Mouse (Mus musculus): ENCODE data around the gene Stard5. TPM values are rescaled to one million over a fixed set of nuclear protein-coding genes. Genes with fewer than 3 reads are reported as not detected.

Stard5 gene
- polyA plus RNA-seq, 1 experiment from 2014 or later: 11.6 TPM

DNA sequence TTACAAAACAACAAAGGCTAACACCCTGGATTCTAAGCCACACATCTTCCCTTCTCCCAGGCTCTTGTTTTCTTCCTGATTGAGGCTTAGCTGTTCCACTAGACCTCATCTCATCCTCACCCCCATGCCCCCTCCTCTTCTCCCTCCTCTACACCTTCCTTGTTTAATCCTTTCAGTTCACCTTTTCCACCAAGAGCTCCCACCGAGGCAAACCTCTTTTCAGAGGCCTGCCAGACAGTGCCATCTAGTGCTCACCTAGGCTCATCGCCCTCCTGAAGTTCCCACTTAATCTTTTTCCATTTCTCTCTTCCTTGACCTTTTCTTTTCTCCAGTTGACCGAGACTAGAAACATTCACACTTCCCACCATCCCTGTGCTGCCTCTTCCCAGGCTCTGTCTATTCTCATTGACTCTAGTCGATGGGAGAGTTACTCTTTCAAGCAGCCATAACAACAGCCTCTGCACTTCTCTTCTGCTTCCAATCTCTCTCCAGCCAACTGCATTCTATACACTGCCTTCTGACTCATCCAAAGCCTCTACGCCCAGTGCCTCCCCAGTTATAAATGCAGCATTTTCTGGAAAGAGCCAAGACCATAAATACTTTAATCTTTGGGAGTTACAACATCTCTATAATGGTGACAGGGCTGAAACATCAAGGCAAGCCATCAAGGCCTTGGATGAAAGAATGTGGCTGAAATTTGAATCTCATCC is 43.9 kb downstream of the Stard5 start:
- WGBS: 39% methylated on average over 5 of the region's 5 CpGs
- no peak overlapping the region for H3K27ac ChIP-seq
- ATAC-seq (ENCODE audit: low FRiP score): no peak

DNA sequence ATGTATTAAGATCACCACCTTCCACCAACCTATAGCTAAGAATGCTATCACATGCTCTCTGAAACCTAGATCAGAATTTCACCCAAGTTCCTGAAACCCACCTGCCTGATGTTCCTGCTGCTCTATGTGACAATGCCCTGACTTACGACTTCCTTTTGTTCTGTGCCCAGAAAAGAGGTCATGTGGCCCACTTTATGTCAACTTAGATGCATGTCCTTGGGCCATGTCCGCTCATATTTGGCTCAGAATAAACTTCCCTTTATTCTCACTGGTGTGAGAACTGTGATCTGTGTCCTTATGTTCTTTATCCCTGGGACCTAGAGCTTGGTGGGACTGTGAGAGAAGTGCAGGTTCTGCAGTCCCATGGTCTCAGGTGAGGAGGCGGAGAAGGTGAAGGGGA is 45.5 kb downstream of the Stard5 start:
- 86% methylated on average over 3 of the region's 3 CpGs for WGBS
- H3K9me3 ChIP-seq (replicated peaks): 0 out of 2 replicates have a peak, but pooled peaks cover 5% of the 10 kb centered on the region
- H3K36me3 ChIP-seq: no peaks in the 10 kb centered on the region
- H3K9ac ChIP-seq: no peak overlapping the region
- no peaks in the 10 kb centered on the region for H3K27me3 ChIP-seq
- H3K4me2 ChIP-seq (replicated peaks): no peak overlapping the region
- H3K27ac ChIP-seq: no peak overlapping the region
- no peaks in the 10 kb centered on the region for H3K4me1 ChIP-seq
- no peak overlapping the region for H3K4me3 ChIP-seq
- ATAC-seq (ENCODE audit: low FRiP score): no peak

More for the DNA sequence above, 43.9 kb downstream of the Stard5 start:
- Histone ChIP-seq H3K36me3 (no peaks in the 10 kb centered on the region), H3K9ac (no peak overlapping the region), H3K4me3 (no peak overlapping the region), H3K4me2 (replicated peaks) (no peak overlapping the region), H3K4me1 (no peaks in the 10 kb centered on the region), H3K9me3 (replicated peaks) (0 out of 2 replicates have a peak, but pooled peaks cover 5% of the 10 kb centered on the region), H3K27me3 (no peaks in the 10 kb centered on the region)

DNA sequence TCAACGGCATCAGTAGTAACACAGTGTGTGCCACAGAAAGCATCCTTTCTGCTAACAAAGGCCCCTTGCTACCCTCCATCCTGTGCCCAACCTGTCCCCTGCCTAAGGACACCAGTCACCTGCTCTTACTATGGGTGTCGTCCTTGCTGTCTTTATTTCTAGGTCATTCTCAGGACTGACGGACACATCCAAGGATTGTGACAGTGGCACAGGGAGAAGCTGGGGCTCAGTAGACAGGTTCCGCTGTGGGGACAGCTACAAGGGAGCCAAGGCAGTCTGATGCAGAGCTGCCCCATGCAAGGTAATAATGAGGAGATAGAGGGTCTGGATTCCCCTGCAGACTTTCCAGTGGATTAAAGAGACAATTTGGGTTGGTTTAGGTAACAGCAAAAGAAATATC is 46.7 kb downstream of the Stard5 start:
- Histone ChIP-seq H3K9ac (no peak overlapping the region), H3K4me1 (no peaks in the 10 kb centered on the region), H3K27me3 (no peaks in the 10 kb centered on the region), H3K9me3 (replicated peaks) (0 out of 2 replicates have a peak, but pooled peaks cover 5% of the 10 kb centered on the region), H3K4me3 (no peak overlapping the region), H3K27ac (no peak overlapping the region), H3K36me3 (no peaks in the 10 kb centered on the region), H3K4me2 (replicated peaks) (no peak overlapping the region)
- no peak for ATAC-seq (ENCODE audit: low FRiP score)
- 93% methylated on average over 4 of the region's 4 CpGs for whole genome bisulfite sequencing

DNA sequence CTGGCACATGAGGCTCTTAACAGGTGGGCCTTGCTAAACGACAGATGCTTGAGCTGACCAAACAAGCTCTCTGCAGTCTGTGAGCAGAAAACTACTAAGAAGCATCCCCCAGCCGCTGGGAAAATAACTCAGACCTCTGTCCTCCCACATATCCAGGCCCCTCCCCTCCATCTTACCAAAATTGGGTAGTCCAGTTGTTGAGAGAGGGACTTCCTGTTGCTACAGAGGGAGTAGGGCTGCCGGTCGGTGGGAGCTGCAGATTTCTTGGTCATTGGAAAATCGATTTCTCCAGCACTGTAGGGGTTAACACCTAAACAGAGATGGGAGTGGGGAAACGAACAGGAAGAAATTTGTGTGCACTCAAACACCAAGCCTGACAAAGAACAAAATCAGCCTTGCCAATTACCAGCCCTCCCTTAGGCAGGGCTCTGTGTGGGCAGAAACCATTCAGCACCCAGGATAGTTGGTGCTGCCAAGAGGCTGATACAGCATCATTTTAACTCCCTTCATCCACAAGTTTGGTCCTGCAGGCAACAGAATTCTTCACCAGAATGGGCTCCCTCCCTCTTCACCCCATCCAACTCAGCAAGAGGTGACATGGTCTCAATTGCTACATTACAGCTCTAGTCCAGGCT is 51.0 kb downstream of the Stard5 start:
- no peaks in the 10 kb centered on the region for H3K9me3 ChIP-seq (replicated peaks)
- no peak overlapping the region for H3K27ac ChIP-seq
- no peaks in the 10 kb centered on the region for H3K36me3 ChIP-seq
- no peak overlapping the region for H3K4me3 ChIP-seq
- H3K4me1 ChIP-seq: no peaks in the 10 kb centered on the region
- H3K27me3 ChIP-seq: no peaks in the 10 kb centered on the region
- H3K9ac ChIP-seq: no peak overlapping the region
- ATAC-seq (ENCODE audit: low FRiP score): no peak
- WGBS: 52% methylated on average over 6 of the region's 6 CpGs
- no peak overlapping the region for H3K4me2 ChIP-seq (replicated peaks)

DNA sequence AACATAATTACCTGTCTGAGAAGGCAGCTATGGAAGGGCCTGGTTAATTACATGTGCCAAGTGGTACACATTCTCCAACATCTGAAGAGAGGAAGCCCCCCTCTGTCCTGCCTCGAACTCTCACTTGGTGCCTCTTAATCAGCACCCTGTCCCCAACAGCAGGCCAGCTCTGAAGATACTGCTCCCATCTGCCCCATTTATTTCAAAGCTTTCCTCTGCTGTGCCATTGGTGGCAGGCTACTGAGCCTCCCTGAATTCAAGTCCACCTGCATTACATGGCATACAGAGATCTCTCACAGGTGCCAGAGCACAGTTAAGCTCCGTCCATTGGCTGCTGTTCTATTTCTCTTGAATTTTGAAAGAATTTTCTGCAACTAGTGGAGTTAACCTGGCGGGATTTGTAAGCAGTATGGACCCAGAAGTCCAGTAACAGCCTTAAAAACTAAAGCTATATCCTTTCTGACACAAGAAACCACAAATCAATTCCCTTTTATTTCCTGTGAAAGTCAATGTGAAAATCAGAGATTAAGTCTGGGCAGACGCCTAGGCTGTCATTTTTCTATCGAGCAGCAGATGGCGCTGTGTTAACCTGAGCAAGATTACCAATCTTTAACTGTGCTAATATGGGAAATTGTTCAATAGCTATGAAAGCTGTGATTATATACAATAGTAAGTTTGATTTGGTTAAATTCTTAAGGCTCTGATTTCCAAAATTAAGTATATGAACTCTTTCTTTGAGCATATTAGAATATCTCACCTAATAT is 63.9 kb downstream of the Stard5 start:
- H3K4me2 ChIP-seq (replicated peaks): no peak overlapping the region
- H3K9ac ChIP-seq: no peak overlapping the region
- H3K27ac ChIP-seq: no peak overlapping the region
- ATAC-seq (ENCODE audit: low FRiP score): no peak
- no peaks in the 10 kb centered on the region for H3K36me3 ChIP-seq
- no peak overlapping the region for H3K4me3 ChIP-seq
- H3K27me3 ChIP-seq: no peaks in the 10 kb centered on the region
- no peaks in the 10 kb centered on the region for H3K4me1 ChIP-seq
- no peaks in the 10 kb centered on the region for H3K9me3 ChIP-seq (replicated peaks)
- 29% methylated on average over 6 of the region's 6 CpGs for WGBS

DNA sequence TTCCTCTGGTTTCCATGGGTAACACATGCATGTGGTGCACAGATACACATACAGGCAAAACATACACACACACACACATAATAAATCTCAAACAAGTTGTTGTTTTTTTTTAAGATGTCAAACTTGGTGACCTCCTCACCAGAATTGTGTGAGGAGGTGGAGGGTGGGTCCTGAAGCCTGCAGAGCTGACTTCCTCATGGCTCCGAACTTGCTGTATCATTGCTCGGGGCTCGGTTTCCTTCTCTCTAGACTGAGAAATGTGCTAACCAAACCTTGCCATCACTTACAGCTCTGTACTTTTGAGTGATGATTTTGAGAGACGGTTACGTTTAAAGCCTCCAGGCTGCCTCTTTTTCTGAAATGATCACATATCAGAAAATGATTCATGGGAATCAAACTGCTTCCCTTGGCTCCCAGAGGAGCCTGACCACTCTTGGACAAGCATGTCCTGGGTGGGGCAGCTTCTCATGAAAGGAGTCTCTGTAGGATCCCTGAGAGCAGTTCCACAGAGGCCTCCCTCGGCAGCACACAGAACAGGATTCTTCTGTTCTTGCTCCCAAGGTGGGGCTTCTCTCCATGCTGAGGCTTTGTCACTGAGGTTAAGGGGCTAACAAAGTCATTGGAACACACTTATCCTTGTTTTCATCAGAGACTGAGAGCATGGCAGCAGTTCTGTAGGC is 67.4 kb downstream of the Stard5 start:
- Histone ChIP-seq H3K9me3 (replicated peaks) (no peaks in the 10 kb centered on the region), H3K4me2 (replicated peaks) (no peak overlapping the region), H3K27ac (no peak overlapping the region), H3K36me3 (no peaks in the 10 kb centered on the region), H3K4me1 (peaks cover 4% of the 10 kb centered on the region; the same call in 1 of the 2 replicates), H3K9ac (no peak overlapping the region), H3K27me3 (no peaks in the 10 kb centered on the region), H3K4me3 (no peak overlapping the region)
- no peak for ATAC-seq (ENCODE audit: low FRiP score)
- 74% methylated on average over 6 of the region's 6 CpGs for WGBS

Other genes starting within 250 kb of the Stard5 start
- 0.26 and 1.2 TPM in 2 replicates for gene Tmc3, start 47.0 kb upstream of the Stard5 start, polyA plus RNA-seq (2016; fragmentation: Nextera tagmentation; extraction: Ambion mirVana)
- 1.9 and 2.0 TPM in 2 replicates for gene Il16, start 113.8 kb downstream of the Stard5 start, polyA plus RNA-seq (2016; fragmentation: Nextera tagmentation; extraction: Ambion mirVana)
- 0.94 and 1.0 TPM in 2 replicates for gene Cfap161, start 162.9 kb downstream of the Stard5 start, polyA plus RNA-seq (2016; fragmentation: Nextera tagmentation; extraction: Ambion mirVana)

All from hindbrain, embryonic 12.5 days (tissue).